Mouse (Mus musculus) left cerebral cortex, adult 9 months (tissue): ENCODE results near the gene Satb2.

Experiments
- DNase-seq, 2 experiments: peaks; one replicate each; pipeline ENCODE4 v3.0.0; 2022; ENCODE audit warnings: low spot score in 2 of 2

The Satb2 gene

DNA sequence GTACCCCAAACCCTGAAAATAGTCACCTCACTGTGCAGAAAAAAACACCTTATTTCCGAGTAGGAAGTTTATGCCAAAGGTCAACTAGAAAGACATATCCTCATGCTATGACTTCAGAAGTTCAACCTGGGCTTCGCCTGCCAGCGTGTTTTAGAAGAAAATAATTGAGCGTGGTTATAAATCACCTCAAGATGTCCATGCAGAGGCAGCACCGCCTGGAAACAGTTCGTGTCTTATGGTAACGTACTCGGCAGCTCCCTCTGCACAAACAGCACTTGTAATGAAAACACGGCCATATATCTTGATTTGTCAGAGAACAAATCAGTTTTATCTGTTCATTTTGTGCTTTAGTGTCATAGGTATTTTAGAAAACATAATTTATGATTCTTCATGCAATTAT lies 44.6 kb downstream of the Satb2 start:
- DNase-seq: no peak

DNA sequence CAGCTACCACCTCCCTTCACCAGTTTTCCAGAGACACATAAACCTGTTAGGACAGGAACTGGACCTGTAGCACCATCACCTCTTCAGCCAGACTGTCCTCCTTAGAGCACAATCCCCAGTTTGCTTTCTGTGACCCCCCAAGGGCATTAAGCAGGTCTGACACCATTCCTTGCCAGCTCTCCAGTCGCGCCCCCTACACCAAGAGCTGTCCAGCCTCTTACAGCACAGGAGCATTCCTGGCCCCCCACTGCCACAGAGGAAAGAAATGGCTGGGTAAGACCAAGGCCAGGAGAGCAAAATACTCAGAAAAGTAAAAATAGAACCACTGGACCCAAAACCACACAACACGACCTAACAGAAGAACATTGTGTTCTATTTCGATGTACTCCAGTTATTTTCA lies 48.4 kb downstream of the Satb2 start:
- DNase-seq: no peak

DNA sequence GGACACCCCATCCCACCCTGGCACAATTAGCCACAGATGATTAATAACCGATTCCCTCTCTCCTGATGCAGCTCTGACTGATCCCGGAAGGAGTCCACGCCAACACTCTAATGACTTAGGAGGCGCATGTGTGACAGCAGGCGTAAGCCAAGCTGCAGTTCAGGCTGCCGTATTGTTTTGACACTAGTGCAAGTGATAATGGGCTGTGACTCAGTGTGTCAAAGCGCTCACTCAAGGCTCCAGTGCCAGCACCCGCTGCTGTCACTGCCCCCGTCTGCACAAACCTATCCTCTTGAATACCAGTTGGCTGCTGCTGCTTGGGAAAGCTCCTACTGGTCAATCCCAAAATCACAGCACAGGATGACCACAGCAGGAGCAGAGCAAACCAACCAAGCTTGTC lies 49.7 kb downstream of the Satb2 start:
- peak; percentile 27 to 46 for DNase-seq

DNA sequence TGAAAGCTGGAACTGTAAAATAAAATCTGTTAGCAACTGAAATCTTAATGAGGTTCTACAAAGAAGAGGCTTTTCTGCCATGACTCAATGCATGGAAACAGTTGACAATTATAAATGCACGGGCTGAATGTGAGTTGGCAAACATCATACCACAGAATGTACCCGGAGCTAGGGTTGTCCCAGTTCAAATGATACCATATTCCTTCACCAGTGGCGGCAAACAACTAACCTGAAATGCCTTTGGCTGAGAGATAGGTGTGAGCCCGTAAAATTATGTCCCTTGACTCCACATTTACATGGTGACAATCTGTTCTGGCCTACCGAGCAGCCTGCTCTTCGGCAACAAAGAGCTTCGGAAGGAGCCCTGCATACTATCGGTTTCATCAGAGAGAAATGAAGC lies 58.0 kb downstream of the Satb2 start:
- peak in 1 of 2 experiments; percentile 47 for DNase-seq

DNA sequence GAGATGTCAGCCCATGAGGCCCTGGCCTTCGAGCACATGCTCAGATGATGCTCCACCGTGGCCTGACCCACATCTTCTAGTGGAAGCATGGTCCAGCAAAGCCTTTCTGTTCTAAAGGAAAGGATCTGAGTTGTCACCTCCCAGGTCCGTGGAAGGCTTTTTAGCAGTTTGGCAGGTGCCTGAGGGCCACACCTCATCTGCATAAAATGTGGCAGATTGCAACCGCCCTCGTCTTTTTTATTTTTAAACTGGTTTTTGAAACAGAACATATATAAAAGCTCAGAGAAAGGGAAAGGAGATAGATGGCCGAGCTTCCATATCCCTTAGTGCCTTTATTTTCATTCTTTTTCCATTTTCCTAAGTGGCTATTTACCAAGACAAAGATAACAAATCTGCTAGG lies 64.2 kb downstream of the Satb2 start:
- peak; percentile 55 to 66 for DNase-seq

DNA sequence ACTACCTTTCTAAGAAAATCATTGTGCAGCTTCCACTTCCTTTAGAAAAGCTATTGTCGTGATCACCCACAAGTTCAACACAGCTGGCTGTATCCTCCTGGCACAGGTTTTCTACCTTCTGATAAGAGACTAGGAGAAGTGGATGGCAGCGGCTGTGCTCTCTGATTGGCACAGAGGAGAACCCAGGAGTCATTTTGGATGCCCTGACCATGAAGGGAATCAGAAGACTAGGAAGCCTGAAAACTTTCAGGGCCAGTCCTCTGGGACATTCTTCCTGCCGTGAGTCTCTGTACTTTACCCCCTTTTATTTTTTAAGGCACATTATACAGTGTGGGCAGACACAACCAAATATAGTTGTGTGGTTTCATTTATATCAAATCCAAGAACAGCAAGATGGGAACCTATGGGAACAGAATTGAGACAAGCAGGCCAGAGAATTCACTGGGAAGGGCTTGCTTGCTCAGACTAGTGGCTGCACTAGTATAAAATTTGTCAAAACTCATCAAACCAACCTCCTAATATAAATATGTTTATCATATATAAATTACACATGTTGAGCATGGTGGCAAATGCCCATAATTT lies 77.7 kb downstream of the Satb2 start:
- no peak for DNase-seq

DNA sequence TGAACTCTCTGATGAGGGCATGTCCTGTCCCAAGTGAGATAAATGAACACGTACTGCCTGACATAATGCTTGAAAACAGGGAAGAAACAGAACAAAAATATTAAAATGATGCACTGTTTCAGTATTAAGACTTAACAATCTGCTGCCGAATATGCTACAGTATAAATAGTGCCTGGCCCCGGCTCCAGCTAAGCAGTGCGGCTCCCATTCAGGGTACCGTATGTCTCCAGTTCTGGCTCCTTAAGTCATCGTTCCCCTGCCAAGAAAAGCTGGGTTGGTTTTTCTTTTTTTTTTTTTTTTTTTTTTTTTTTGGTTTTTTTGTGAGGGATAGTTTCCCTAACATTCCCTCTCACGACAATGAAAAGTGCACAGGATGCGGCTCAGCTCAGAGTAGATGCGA lies 78.3 kb downstream of the Satb2 start:
- peak in 1 of 2 experiments; percentile 53 for DNase-seq

DNA sequence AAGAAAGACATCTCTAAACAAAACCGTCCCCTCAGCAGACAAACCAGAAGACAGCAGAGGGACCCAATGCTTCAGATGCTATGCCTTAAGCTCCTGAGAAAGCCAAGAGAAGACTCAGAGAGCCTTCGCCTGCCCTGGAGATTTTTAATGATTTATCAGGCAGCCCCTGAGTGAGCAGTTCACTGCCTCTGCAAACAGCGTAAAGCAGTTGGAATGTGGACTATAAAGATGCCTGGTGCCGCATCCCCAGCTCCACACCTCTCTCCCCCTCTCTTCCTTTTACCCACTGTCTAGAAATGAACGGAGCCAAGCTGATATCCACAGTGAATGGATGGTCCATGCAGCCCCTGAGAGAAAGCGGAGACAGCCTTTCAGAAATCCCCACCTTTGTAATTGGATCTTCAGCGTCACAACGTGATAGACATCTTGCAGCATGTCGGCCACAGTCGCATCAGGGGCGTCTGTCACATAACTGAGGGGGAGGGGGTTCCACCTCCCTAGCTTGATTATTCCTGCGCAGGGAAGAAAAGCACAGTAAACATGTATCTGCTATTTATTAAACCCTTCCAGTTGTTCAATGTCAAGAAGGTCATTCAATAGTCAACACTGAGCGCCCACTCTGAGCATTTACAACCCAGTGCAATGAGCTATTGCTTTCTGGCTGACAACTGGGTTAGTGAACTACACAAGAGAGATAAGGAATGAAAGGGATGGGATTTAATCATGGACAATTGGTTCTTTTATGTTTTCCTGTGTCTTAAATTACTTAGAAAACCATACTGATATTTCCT lies 79.6 kb downstream of the Satb2 start:
- DNase-seq: no peak

DNA sequence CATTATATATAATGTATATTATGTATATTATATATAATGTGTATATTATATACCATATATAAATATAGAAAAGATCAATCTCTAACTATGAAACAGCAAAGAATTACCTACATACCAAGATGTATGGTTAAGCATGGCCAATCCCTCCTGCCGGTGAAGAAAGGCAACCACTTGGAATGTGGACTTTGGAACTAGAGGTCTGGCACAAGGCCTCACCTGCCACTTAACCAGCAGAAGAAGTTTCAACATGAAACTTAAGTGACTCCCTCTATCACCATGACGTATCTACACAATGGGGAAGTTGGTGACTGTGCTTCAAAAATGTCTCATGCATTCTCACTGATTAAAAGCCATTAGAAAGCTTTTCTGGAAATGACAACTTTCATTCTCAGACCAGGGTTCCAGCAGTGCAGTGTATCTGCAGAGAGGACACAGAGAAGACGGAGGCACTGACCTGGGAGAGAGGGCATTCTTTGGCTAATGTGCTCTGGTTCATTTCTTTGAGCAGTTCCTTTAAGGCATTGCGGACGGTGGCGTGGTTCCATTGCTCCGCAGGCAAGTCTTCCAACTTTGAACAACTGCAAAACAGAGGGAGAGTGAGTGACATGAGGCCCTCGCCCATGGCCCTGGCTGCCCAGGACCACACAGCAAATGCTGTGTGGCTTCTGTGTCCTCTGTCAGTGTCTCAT lies 80.8 kb downstream of the Satb2 start:
- no peak for DNase-seq

DNA sequence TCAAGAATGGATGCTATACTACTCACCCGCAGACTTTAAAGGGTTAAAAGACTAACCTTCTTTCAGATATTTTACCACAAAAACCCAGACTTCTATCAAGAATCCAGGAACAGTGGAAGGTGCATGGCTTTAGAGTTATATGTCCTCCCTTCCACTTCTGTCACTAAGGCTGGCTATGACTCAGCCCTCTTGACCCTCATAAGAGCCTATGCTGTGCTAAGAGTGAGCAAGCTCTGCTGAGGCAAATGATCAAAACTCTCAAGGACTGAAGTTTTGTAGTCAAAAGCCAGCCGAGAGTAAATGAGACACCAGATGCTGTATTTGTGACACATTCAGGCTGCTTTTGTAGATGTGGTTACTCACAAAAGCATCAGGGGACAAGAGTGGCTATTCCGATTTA lies 81.8 kb downstream of the Satb2 start:
- no peak for DNase-seq

DNA sequence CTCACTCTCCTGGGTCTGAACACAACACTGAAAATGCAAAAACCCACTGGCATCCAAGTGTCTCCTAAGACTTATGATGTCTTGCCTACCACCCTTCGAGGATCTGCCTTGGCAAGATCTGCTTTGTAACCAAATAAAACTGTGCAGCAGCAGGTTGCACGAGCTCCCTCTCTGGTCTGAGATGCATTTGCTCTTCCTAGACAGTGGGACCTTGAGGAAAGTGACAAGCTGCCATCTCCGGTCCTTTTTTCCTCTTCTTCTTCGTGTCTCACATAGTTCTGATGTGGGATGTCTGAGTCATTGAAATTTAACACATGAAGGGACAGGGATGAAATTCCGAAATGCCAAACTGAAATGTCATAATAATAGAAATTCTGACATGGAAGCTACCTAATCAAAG lies 85.7 kb downstream of the Satb2 start:
- DNase-seq: peak; percentile 33 to 54

DNA sequence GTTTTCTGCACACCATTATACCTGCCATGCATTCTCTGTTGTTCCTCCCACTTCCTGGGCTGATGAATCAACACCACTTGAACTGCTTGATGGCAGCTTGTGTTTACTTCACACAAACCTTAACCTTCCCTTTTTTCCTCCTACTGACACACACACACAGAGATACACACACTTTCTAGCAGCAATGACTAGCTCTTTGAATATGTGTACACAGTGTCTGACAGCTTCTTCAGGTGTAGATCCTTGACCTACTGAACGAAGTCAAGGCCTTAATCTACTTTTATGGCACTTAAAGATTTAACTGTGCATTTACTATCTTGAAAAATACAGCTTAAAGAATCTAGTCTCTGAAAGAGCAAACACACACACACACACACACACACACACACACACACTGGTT lies 89.5 kb downstream of the Satb2 start:
- DNase-seq: no peak

DNA sequence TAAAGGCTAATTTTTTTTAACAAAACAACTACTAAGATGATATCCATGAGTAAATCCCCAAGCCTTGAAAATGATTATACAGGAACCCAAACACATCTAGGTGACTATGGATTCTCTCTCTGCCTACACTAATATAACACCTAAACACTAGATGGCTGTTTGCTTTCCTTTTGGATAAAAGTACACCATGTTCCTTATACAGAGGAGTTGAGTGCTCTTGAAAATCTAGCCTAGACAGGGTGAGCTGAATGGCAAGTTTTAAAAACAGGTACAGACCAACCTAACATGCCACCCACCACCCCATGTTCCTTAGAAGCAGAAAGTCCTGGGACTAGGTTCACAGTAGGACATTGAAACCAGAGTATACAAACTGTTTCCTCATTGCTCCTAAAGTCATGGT lies 90.9 kb downstream of the Satb2 start:
- no peak for DNase-seq

DNA sequence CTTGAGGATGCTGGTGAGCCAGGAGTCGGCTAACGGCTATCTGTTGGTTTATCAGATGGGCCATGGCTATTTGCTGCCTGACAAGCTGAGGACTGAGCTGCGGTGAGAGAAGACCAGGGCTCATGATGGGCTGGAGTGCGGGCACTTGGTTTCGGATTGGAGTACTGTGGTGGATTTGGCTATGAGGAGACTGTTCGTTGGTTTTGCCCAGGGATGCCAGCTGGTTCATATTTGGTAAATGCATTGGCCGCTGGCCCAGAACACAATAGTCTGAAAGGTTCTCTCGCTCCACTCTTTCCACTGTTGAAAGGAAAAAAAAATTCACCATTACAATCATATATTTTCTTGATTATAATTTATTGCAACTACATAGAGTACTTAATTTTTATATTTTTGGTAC lies 107.0 kb downstream of the Satb2 start:
- DNase-seq: peak in 1 of 2 experiments; percentile 30

DNA sequence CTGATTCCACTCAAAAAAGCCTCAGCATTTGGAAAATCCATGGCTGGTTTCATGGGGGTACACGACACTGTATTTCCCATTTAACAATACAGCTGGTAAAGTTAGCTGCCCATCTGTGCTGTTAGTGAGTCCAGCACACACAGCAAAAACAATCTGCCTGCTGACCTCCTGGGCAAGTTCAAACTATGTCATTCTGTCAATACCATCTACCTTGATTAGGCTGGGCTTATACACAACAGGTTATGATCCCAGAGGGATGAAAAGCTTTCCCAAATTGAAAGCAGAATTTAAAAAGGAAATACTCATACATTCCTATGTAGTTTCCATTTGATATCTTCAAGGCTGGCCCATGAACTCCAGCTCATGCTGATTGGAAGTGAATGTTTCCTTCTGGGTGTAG lies 113.2 kb downstream of the Satb2 start:
- DNase-seq: no peak

DNA sequence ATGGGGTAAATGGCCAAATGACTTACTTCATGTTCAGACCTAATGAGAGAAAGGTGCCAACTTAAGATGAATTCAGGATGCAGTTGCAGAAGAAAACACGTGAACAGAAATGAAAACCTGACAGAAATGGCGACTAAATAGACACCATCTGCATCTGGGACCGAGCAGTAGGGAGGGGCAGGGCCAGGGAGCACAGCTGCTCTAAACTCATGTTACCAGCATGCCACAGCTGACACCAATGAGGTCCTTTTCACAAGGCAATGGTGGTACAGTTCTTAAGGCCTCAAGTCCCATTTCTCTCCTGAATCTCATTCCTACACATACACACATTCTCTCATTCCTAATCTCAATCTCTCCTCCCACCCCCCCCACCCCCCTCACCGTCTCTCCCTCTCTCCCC lies 115.7 kb downstream of the Satb2 start:
- no peak for DNase-seq

DNA sequence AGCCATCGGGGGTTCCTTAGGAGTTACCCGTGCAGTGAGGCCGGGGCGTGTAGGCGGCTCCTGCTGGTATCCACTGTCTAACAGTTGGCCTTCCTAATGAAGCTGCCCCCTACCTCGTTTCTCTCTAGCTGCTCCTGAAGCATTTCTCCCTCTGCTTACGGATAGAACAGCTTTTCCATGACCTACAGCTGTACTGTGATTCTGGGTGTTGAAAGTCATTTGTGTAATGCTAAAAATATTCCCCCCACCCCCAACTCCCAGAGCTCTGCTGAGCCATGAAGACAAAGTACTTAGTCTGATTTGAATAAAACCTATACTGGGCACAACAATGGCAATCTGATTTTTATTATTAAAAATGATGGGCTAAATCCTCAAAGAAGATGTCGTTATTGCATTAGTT lies 121.2 kb downstream of the Satb2 start:
- no peak for DNase-seq

DNA sequence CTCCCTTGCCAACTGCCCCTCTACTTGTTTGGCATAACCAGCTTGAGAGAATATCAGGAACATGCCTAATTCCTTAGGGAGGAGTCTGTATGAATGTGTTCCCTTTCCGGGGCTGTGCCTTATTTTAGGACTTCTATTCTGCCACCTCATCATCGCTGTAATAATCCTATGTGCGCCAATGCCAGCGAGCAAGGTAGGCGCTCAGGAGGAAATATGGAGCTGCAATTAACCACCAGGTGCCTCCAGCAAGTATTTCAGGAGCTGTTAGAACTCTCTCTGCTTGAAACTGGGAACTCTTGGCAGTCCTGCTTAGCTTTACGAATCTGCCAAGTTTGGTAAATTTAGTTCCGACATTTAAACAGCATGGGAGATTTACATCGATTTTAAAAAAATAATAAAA lies 128.0 kb downstream of the Satb2 start:
- DNase-seq: peak in 1 of 2 experiments; percentile 50

DNA sequence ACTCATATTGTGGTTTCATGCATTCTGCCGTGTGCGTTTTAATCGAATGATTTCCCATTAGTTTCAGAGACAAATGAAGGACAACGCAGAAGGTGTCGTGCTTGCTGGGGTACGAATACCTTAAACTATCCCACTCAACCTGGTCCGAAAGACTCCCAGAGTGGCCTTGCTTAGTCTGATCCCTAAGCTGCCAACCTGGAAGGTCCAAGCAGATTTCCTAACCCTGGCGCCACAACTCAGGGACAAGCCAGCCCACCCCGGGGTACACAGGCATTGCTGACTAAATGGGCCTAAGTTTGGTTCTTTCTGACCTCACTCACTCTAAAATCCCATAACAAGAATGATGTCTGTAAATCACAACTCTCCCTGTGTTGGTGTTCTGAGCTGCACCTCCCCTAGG lies 132.1 kb downstream of the Satb2 start:
- DNase-seq: no peak

DNA sequence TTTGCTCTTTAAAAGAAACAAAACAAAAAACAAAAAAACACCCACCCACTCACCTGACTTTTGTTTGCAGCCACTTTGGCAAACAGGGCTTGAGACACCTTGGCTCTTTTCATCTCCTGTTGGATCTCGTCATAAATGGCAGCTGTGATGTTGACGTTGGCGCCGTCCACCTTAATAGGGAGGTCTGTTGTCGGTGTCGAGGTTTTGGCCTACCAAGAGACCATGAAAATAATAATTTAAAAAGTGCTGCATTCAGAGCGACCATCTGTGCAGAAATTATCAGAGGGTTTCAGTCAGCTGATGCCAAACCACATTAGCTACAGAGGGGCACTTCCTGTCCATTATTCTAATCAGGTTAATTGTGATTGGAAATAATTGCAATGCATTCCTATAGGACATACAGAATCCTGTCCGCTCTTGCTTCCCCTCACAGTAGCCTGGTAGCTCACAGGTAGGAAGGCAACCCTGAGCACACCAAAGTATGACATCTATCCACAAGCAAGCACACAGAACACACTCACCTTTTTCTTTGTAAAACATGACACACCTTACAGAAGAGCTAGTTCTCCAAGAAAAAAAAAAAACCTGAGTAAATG lies 132.8 kb downstream of the Satb2 start:
- no peak for DNase-seq

DNA sequence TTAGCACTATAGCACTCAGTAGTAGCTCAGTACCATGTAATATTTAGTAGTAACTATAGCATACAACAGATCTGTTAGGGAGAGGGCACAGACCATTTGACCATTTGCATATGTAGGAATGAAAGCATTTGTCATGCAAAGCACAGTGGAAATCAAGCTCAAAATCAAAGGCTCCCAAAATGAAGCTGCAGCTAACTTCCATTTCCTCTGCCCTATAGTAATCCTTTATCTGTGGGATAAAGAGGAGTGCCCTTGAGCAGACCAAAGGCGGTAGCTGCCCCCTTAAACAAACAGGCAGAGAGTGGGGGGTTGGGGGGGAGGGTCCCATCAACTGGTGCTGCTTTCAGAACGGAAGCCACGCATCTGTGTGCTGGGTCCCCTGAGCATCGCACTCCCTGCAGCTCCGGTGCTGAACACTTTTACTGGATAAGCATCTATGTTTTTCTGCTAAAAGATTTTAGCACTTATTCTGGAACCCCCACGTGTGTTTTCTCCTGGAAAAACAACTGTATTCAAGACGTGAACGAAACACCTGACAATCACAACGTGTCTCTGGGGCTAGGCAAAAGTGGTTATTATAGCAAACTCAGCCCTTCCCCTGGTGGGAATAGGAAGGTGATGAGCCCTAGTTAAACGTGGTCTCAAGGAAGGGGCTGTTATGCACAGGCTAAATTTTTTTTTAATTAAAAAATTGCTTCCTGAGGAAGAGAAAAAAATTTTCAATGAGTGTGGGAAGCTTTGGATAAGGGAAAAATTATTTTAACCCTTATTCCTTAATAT lies 133.7 kb downstream of the Satb2 start:
- no peak for DNase-seq

DNA sequence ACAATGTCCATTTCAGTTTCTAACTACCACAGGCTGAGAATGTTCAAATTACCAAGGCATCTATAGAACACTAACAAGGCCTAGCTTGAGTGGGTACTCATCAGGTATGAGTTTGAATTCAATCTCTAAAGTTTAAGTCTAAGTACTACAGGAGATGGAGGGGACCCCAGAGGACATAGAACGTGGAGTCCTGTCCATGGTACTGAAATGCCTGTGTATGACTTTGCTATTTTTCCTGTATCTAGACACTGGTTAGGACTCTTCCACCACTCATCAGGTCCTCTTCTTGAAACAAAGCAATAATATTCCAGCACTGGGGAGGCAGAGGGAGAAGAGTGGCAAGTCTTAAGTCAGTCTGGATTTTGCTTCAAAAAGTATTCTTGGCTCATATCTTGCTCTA lies 139.5 kb downstream of the Satb2 start:
- DNase-seq: no peak
